Mouse (Mus musculus): ENCODE data around the gene Cldn14.
"Not testable (repeated sequence)": the region's sequence is repeated elsewhere in the genome, so short reads cannot be mapped to it uniquely, and the experiment has no call there.

Cldn14 gene

GRCm38 (mm10) chr16:94008737-94009136 lies at the start of gene Cldn14:
Cldn14 (minus strand) TSS chr16:94008837.
- DNase-seq: no peak

GRCm38 (mm10) chr16:94055576-94055975 lies 46.9 kb upstream of the Cldn14 start:
- DNase-seq: peak; percentile 57

GRCm38 (mm10) chr16:94055176-94055575 lies 46.5 kb upstream of the Cldn14 start:
- DNase-seq: no peak

- no peak for DNase-seq
Measured at GRCm38 (mm10) chr16:94050368-94050767, 41.7 kb upstream of the Cldn14 start.

GRCm38 (mm10) chr16:94044996-94045395 lies 36.4 kb upstream of the Cldn14 start:
- no peak for DNase-seq

GRCm38 (mm10) chr16:94043797-94044196 lies 35.2 kb upstream of the Cldn14 start:
- no peak for DNase-seq

GRCm38 (mm10) chr16:94041065-94041712 lies 32.6 kb upstream of the Cldn14 start:
- DNase-seq: peak; percentile 76

GRCm38 (mm10) chr16:94040485-94040884 lies 31.8 kb upstream of the Cldn14 start:
- DNase-seq: peak; percentile 52

- DNase-seq: no peak
Measured at GRCm38 (mm10) chr16:94038986-94039341, 30.3 kb upstream of the Cldn14 start.

- DNase-seq: peak; percentile 83
Measured at GRCm38 (mm10) chr16:94038272-94038985, 29.8 kb upstream of the Cldn14 start.

- no peak for DNase-seq
Measured at GRCm38 (mm10) chr16:94037280-94037679, 28.6 kb upstream of the Cldn14 start.

- DNase-seq: no peak
Measured at GRCm38 (mm10) chr16:94034152-94034551, 25.5 kb upstream of the Cldn14 start.

- DNase-seq: no peak
Measured at GRCm38 (mm10) chr16:94032270-94032669, 23.6 kb upstream of the Cldn14 start.

GRCm38 (mm10) chr16:94023352-94024280 lies 15.0 kb upstream of the Cldn14 start:
- DNase-seq: no peak

- DNase-seq: not testable (repeated sequence)
Measured at GRCm38 (mm10) chr16:94019725-94020124, 11.1 kb upstream of the Cldn14 start.

- DNase-seq: no peak
Measured at GRCm38 (mm10) chr16:94017953-94018352, 9.3 kb upstream of the Cldn14 start.

GRCm38 (mm10) chr16:94014489-94015096 lies 6.0 kb upstream of the Cldn14 start:
- no peak for DNase-seq

- not testable (repeated sequence) for DNase-seq
Measured at GRCm38 (mm10) chr16:94013328-94014086, 4.9 kb upstream of the Cldn14 start.

GRCm38 (mm10) chr16:94011224-94011623 lies 2.6 kb upstream of the Cldn14 start:
- no peak for DNase-seq

GRCm38 (mm10) chr16:94010633-94011032 lies 2.0 kb upstream of the Cldn14 start:
- DNase-seq: no peak

- no peak for DNase-seq
Measured at GRCm38 (mm10) chr16:94010156-94010555, 1.5 kb upstream of the Cldn14 start.

GRCm38 (mm10) chr16:94009356-94009755 lies 719 bp upstream of the Cldn14 start:
- no peak for DNase-seq

All from retina, postnatal 1 day (tissue).